25 mouse cellular contexts compared by ENCODE assay signal in the genomic region with DNA sequence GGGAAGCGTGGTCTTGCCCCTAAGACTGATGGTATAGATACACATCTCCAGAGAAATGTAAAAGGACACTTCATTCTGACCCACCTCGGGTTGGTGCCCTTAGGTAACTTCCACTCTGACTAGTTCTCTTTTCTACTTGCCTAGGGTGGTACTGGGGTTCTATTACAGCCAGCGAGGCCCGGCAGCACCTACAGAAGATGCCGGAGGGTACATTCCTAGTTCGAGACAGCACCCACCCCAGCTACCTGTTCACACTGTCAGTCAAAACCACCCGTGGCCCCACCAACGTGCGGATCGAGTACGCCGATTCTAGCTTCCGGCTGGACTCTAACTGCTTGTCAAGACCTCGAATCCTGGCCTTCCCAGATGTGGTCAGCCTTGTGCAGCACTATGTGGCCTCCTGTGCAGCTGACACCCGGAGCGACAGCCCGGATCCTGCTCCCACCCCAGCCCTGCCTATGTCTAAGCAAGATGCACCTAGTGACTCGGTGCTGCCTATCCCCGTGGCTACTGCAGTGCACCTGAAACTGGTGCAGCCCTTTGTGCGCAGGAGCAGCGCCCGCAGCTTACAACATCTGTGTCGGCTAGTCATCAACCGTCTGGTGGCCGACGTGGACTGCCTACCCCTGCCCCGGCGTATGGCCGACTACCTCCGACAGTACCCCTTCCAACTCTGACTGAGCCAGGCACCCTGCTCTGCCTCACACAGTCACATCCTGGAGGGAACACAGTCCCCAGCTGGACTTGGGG. TPM values are rescaled to one million over a fixed set of nuclear protein-coding genes. Genes with fewer than 3 reads are reported as not detected.
DNase-seq lines count a peak whose midpoint lies in the region; ATAC-seq lines count a peak whose summit lies in the region.
"Had no signal": no experiment of that assay in that cellular context is flagged by ENCODE, and none has a peak within 500 bp of the region (broad histone marks: within the 10 kb centered on the region; RNA-seq: fewer than 3 reads in every experiment).

No protein-coding gene starts in this region.

- DNase-seq in CD4-positive, CD25-positive, alpha-beta regulatory T cell, adult 2 months (ENCODE audit: low read depth, low spot score), result peak; percentile 47
- peak; percentile 40 for DNase-seq in testis, postnatal 10 days (ENCODE audit: low spot score)
- no peak for DNase-seq in testis, postnatal 14 days (ENCODE audit: low spot score)
- DNase-seq in adrenal gland, postnatal 14 days, result no peak
- DNase-seq: cerebellum, adult 18-20 months; cerebellum, postnatal 14 days; forebrain, postnatal 0 days; gastrocnemius, postnatal 36 days; kidney, adult 2 months; left cerebral cortex, postnatal 4 days; spleen, adult 18-20 months; thymus, postnatal 25 days had no signal

- peaks cover 9% of the 10 kb centered on the region; the same call in 1 of the 2 replicates for H3K36me3 ChIP-seq in intestine, embryonic 15.5 days
- H3K36me3 ChIP-seq in intestine, embryonic 16.5 days (ENCODE audit: control insufficient read depth, insufficient read depth, low read length), result peaks cover 14% of the 10 kb centered on the region; the same call in 1 of the 2 replicates

- WGBS in intestine, embryonic 15.5 days, result 94% methylated on average over 30 of the region's 30 CpGs
- WGBS in intestine, embryonic 16.5 days, result 93% methylated on average over 30 of the region's 30 CpGs

- H3K4me3 ChIP-seq in intestine, embryonic 15.5 days (replicated peaks), result no peak overlapping the region
- no peak overlapping the region for H3K4me3 ChIP-seq in intestine, embryonic 16.5 days (ENCODE audit: low read length)
- H3K4me3 ChIP-seq: embryonic facial prominence, embryonic 12.5 days; heart, embryonic 10.5 days; left cerebral cortex, adult 2 months; limb, embryonic 15.5 days; midbrain, embryonic 12.5 days had no signal

- H3K9me3 ChIP-seq in intestine, embryonic 15.5 days, result no peaks in the 10 kb centered on the region
- no peaks in the 10 kb centered on the region for H3K9me3 ChIP-seq in intestine, embryonic 16.5 days (ENCODE audit: control insufficient read depth, low read length)
- H3K9me3 ChIP-seq: embryonic facial prominence, embryonic 12.5 days; heart, embryonic 10.5 days; limb, embryonic 15.5 days; midbrain, embryonic 12.5 days had no signal

- H3K4me2 ChIP-seq in intestine, embryonic 15.5 days (replicated peaks), result 0 out of 2 replicates have a peak overlapping the region, but pooled peaks have one; percentile 76
- H3K4me2 ChIP-seq in intestine, embryonic 16.5 days (ENCODE audit: low read depth, low read length), result no peak overlapping the region
- H3K4me2 ChIP-seq: embryonic facial prominence, embryonic 12.5 days; limb, embryonic 15.5 days; midbrain, embryonic 12.5 days had no signal

- peaks cover 29% of the 10 kb centered on the region for H3K4me1 ChIP-seq in intestine, embryonic 15.5 days (replicated peaks)
- H3K4me1 ChIP-seq in intestine, embryonic 16.5 days (ENCODE audit: control insufficient read depth, insufficient read depth, low read length), result peaks cover 35% of the 10 kb centered on the region

- no peaks in the 10 kb centered on the region for H3K27me3 ChIP-seq in intestine, embryonic 15.5 days (replicated peaks)
- no peaks in the 10 kb centered on the region for H3K27me3 ChIP-seq in intestine, embryonic 16.5 days (replicated peaks; ENCODE audit: control insufficient read depth, insufficient read depth, low read length)
- H3K27me3 ChIP-seq: embryonic facial prominence, embryonic 12.5 days; limb, embryonic 15.5 days; Patski had no signal

- no peak overlapping the region; the same call in 1 of the 2 replicates for H3K9ac ChIP-seq in intestine, embryonic 15.5 days
- no peak overlapping the region for H3K9ac ChIP-seq in intestine, embryonic 16.5 days (ENCODE audit: low read depth, low read length)
- H3K9ac ChIP-seq: embryonic facial prominence, embryonic 12.5 days; forebrain, postnatal 0 days; limb, embryonic 15.5 days; midbrain, embryonic 12.5 days had no signal

- ATAC-seq in CD4-positive, CD25-positive, alpha-beta regulatory T cell, adult 4 months, result no peak
- no peak for ATAC-seq in intestine, embryonic 15.5 days
- no peak for ATAC-seq in intestine, embryonic 16.5 days
- ATAC-seq: forebrain, postnatal 0 days; hindbrain, postnatal 0 days; Patski had no signal

- no peak overlapping the region for H3K27ac ChIP-seq in intestine, embryonic 15.5 days
- H3K27ac ChIP-seq in intestine, embryonic 16.5 days (ENCODE audit: low read length), result no peak overlapping the region
- H3K27ac ChIP-seq: embryonic facial prominence, embryonic 12.5 days; heart, embryonic 10.5 days; hindbrain, postnatal 0 days; kidney, postnatal 0 days; left cerebral cortex, adult 2 months; limb, embryonic 15.5 days; midbrain, embryonic 12.5 days had no signal

RNA-seq across cellular contexts. Expression of a gene that starts 4.6 kb away (rescaled TPM):
- polyA plus RNA-seq in CD4-positive, CD25-positive, alpha-beta regulatory T cell, adult 4 months (2017; shearing (Covaris generic)), result 100 to 1,000 TPM; 102 to 161 TPM
- polyA plus RNA-seq in intestine, embryonic 15.5 days (2015; fragmentation: Nextera tagmentation; extraction: Ambion mirVana), result 16.2 and 16.8 TPM in 2 replicates
- polyA plus RNA-seq in intestine, embryonic 16.5 days (2015; fragmentation: Nextera tagmentation; extraction: Ambion mirVana), result 17.5 and 19.9 TPM in 2 replicates
- 20.5 and 63.5 TPM in 2 replicates for total RNA-seq in adrenal gland, postnatal 14 days (2021)

RNA-seq across cellular contexts. Expression of a gene that starts 10.7 kb away (rescaled TPM):
- 10 to 100 TPM; 52.7 to 58.5 TPM for polyA plus RNA-seq in CD4-positive, CD25-positive, alpha-beta regulatory T cell, adult 4 months (2017; shearing (Covaris generic))
- 34.8 and 35.4 TPM in 2 replicates for polyA plus RNA-seq in intestine, embryonic 15.5 days (2015; fragmentation: Nextera tagmentation; extraction: Ambion mirVana)
- polyA plus RNA-seq in intestine, embryonic 16.5 days (2015; fragmentation: Nextera tagmentation; extraction: Ambion mirVana), result 41.1 and 47.6 TPM in 2 replicates
- 34.9 and 42.8 TPM in 2 replicates for total RNA-seq in adrenal gland, postnatal 14 days (2021)

RNA-seq across cellular contexts. Expression of a gene that starts 37.8 kb away (rescaled TPM):
- polyA plus RNA-seq in CD4-positive, CD25-positive, alpha-beta regulatory T cell, adult 4 months (2017; shearing (Covaris generic)), result 10 to 100 TPM; 27.8 to 29.1 TPM
- 9.0 and 11.1 TPM in 2 replicates for polyA plus RNA-seq in intestine, embryonic 15.5 days (2015; fragmentation: Nextera tagmentation; extraction: Ambion mirVana)
- polyA plus RNA-seq in intestine, embryonic 16.5 days (2015; fragmentation: Nextera tagmentation; extraction: Ambion mirVana), result 11.2 and 11.8 TPM in 2 replicates
- total RNA-seq in adrenal gland, postnatal 14 days (2021), result 23.1 and 23.9 TPM in 2 replicates

RNA-seq across cellular contexts. Expression of a gene that starts 40.0 kb away (rescaled TPM):
- polyA plus RNA-seq in CD4-positive, CD25-positive, alpha-beta regulatory T cell, adult 4 months (2017; shearing (Covaris generic)), result 1 to 10 TPM; 1.8 to 3.0 TPM
- polyA plus RNA-seq in intestine, embryonic 15.5 days (2015; fragmentation: Nextera tagmentation; extraction: Ambion mirVana), result 0.28 and 0.40 TPM in 2 replicates
- 0.21 and 0.26 TPM in 2 replicates for polyA plus RNA-seq in intestine, embryonic 16.5 days (2015; fragmentation: Nextera tagmentation; extraction: Ambion mirVana)
- 2.3 and 2.8 TPM in 2 replicates for total RNA-seq in adrenal gland, postnatal 14 days (2021)
- total RNA-seq: monocyte, adult 5-6 weeks; neutrophil, adult 5-6 weeks had no signal

Comparison
In these comparisons a context has a peak if more than half of its experiments do, and no peak if none do; other contexts are left out.
1. DNase-seq: peak in CD4-positive, CD25-positive, alpha-beta regulatory T cell, adult 2 months (single experiment) and testis, postnatal 10 days (single experiment); none in testis, postnatal 14 days (single experiment) and adrenal gland, postnatal 14 days (single experiment).